Mouse (Mus musculus): ENCODE results near the gene Synj2.

GRCm38 (mm10) chr17:5921954-5922353 is 19.1 kb upstream of the Synj2 start:
- TF ChIP-seq POLR2A (IDR thresholded peaks at IDR 0.05; ENCODE audit: insufficient read depth, low read depth, low read length) (no peak), CTCF (IDR thresholded peaks at IDR 0.05) (no peak), EP300 (IDR thresholded peaks at IDR 0.05; ENCODE audit: insufficient read depth, low read depth, low read length) (no peak)

All from heart, adult 2 months (tissue).